Mouse (Mus musculus) bone marrow, adult 2 months (tissue): Measurements from ENCODE around the gene Dock3.

Experiments used
- CTCF ChIP-seq: fragments of 200-500 bp; IDR thresholded peaks from 2 replicates; pipeline ENCODE4 v1.5.1; 2011; ENCODE audit warnings: low read length, control low read depth; ENCODE audit not compliant: control insufficient read depth, insufficient read depth
- POLR2A ChIP-seq: fragments of 200-500 bp; IDR thresholded peaks from 2 replicates; pipeline ENCODE4 v1.6.1; 2011; ENCODE audit warnings: low read depth, mild to moderate bottlenecking, control low read depth, low read length, borderline replicate concordance; ENCODE audit not compliant: control insufficient read depth

- no peak for TF ChIP-seq POLR2A
- no peak for TF ChIP-seq CTCF
These were observed 340.4 kb downstream of the Dock3 start for GRCm38 (mm10) chr9:106891341-106891741.
